Mouse (Mus musculus): ENCODE results near the gene Gm28998. TPM values are rescaled to one million over a fixed set of nuclear protein-coding genes. Genes with fewer than 3 reads are reported as not detected.
"Not testable (repeated sequence)": the region's sequence is repeated elsewhere in the genome, so short reads cannot be mapped to it uniquely, and the experiment has no call there.

The Gm28998 gene
- not detected in 2 replicates for polyA plus RNA-seq (2016; fragmentation: Nextera tagmentation; extraction: Ambion mirVana)

GRCm38 (mm10) chrY:7253487-7253886 lies at the start of gene Gm28998:
TSS of gene Gm28998 (plus strand) at chrY:7253787.
- not testable (repeated sequence) for H3K36me3 ChIP-seq; H3K27me3 ChIP-seq; H3K9me3 ChIP-seq; H3K4me1 ChIP-seq (replicated peaks); H3K4me2 ChIP-seq; H3K9ac ChIP-seq (replicated peaks); H3K27ac ChIP-seq; H3K4me3 ChIP-seq (replicated peaks); ATAC-seq (ENCODE audit: insufficient number of reproducible peaks, insufficient read depth, low FRiP score, low TSS enrichment, low read depth)
- no CpG with 5 or more reads among the region's 8 CpGs for WGBS

Other genes starting within 250 kb of the Gm28998 start
- not detected in 2 replicates for gene Gm21244, start 84.5 kb upstream of the Gm28998 start, polyA plus RNA-seq (2016; fragmentation: Nextera tagmentation; extraction: Ambion mirVana)
- not detected in 2 replicates for gene Gm21788, start 151.2 kb downstream of the Gm28998 start, polyA plus RNA-seq (2016; fragmentation: Nextera tagmentation; extraction: Ambion mirVana)

Data from limb, embryonic 12.5 days (tissue).